Mouse (Mus musculus) liver, embryonic 14.5 days (tissue): Measurements from ENCODE around the gene Hbp1. TPM values are rescaled to one million over a fixed set of nuclear protein-coding genes. Genes with fewer than 3 reads are reported as not detected.

Source experiments
- ATAC-seq: fragments of 200-750 bp; cut with Nextera tagmentation; 2 replicates; pipeline ENCODE4 v1.8.0; 2017; ENCODE audit warnings: moderate number of reproducible peaks, mild to moderate bottlenecking, moderate library complexity; ENCODE audit not compliant: insufficient read depth
- DNase-seq, 3 experiments: peaks; one replicate each; pipeline ENCODE4 v3.0.0-alpha.2; 2012 to 2013; ENCODE audit warnings: low read depth in 3 of 3, low spot score in 3 of 3
- H3K27ac ChIP-seq: fragments of 300-500 bp; sonication (generic); 2 replicates; pipeline ENCODE4 v1.5.1; 2014; ENCODE audit warnings: moderate library complexity, mild to moderate bottlenecking, control low read depth, inconsistent platforms
- H3K27me3 ChIP-seq: fragments of 300-500 bp; sonication (generic); 2 replicates; pipeline ENCODE4 v1.6.1; 2014; ENCODE audit warnings: mild to moderate bottlenecking, low read length, moderate library complexity; ENCODE audit not compliant: control insufficient read depth, insufficient read depth
- H3K36me3 ChIP-seq: fragments of 300-500 bp; sonication (generic); replicated peaks from 2 replicates; pipeline ENCODE4 v1.6.1; 2014; ENCODE audit warnings: low read depth; ENCODE audit not compliant: control insufficient read depth, insufficient read depth
- H3K4me1 ChIP-seq, 2 experiments: fragments of 200-500 bp in 1 of 2; fragments of 300-500 bp in 1 of 2; sonication (generic) in 1 of 2; replicated peaks; 2 replicates each; pipeline ENCODE4 v1.6.1; 2012 to 2014; ENCODE audit warnings: antibody characterized with exemption in 1 of 2, inconsistent platforms in 1 of 2, low read length in 1 of 2; ENCODE audit not compliant: control insufficient read depth in 2 of 2, insufficient read depth in 2 of 2
- H3K4me2 ChIP-seq: fragments of 300-500 bp; sonication (generic); 2 replicates; pipeline ENCODE4 v1.6.1; 2014; ENCODE audit warnings: low read depth, mild to moderate bottlenecking, control low read depth, moderate library complexity
- H3K4me3 ChIP-seq, 2 experiments: fragments of 200-500 bp in 1 of 2; fragments of 300-500 bp in 1 of 2; sonication (generic) in 1 of 2; 2 replicates each; pipeline ENCODE4 v1.5.1; 2012 to 2014; ENCODE audit warnings: low read depth in 2 of 2, low read length in 2 of 2, mild to moderate bottlenecking in 2 of 2, control low read depth in 1 of 2, inconsistent platforms in 1 of 2, moderate library complexity in 1 of 2; ENCODE audit not compliant: insufficient read depth in 1 of 2
- H3K9ac ChIP-seq: fragments of 300-500 bp; sonication (generic); replicated peaks from 2 replicates; pipeline ENCODE4 v1.6.1; 2014; ENCODE audit warnings: mild to moderate bottlenecking, control low read depth, moderate library complexity
- H3K9me3 ChIP-seq: fragments of 300-500 bp; sonication (generic); 2 replicates; pipeline ENCODE4 v1.6.1; 2016; ENCODE audit warnings: low read length, mixed read lengths; ENCODE audit not compliant: control insufficient read depth
- CTCF ChIP-seq: IDR thresholded peaks from 2 replicates; pipeline ENCODE4 v1.5.1; 2016; ENCODE audit warnings: antibody characterized with exemption, low read depth, control low read depth
- EP300 ChIP-seq: IDR thresholded peaks from 2 replicates; pipeline ENCODE4 v1.6.1; 2016; ENCODE audit warnings: antibody characterized with exemption, low read depth
- WGBS: fragments of 180-500 bp; shearing (Covaris S2); extraction: QIAGEN DNeasy Blood & Tissue Kit; methylation state at CpG from one replicate; pipeline ENCODE4 v1.1.7; 2014; ENCODE audit not compliant: insufficient replicate concordance; 5-methylcytosine and 5-hydroxymethylcytosine counted together
- polyA plus RNA-seq, 2 experiments: library from polyadenylated mRNA; depleted of rRNA in 1 of 2; stranded (reverse) in 1 of 2; unstranded in 1 of 2; fragments of >200 nt; fragmentation: Nextera tagmentation in 1 of 2; extraction: Ambion mirVana in 1 of 2; gene quantifications; 2 replicates each; pipeline versions ENCODE4 v1.2.1 to v1.2.3; 2012 to 2014

Gene Hbp1
- polyA plus RNA-seq, 2 experiments: 27.0 to 32.8 TPM

- Histone ChIP-seq H3K4me2 (no peak overlapping the region), H3K27ac (no peak overlapping the region), H3K36me3 (peaks cover 57% of the 10 kb centered on the region), H3K9me3 (no peaks in the 10 kb centered on the region), H3K9ac (no peak overlapping the region), H3K4me1 (peaks cover 19 to 21% of the 10 kb centered on the region in 2 experiments), H3K4me3 (no peak overlapping the region), H3K27me3 (no peaks in the 10 kb centered on the region)
- WGBS: 93% methylated on average over 6 of the region's 6 CpGs
- TF ChIP-seq EP300 (no peak), CTCF (no peak)
- DNase-seq: no peak
- no peak for ATAC-seq
Measured at GRCm38 (mm10) chr12:31964074-31964473, 13.7 kb upstream of the Hbp1 start.

GRCm38 (mm10) chr12:31955843-31956242 is 5.5 kb upstream of the Hbp1 start:
- no peak overlapping the region for H3K4me2 ChIP-seq
- H3K9me3 ChIP-seq: no peaks in the 10 kb centered on the region
- peak; percentile 43; the same call in 1 of the 2 replicates for ATAC-seq
- DNase-seq: no peak
- peaks cover 24% of the 10 kb centered on the region for H3K36me3 ChIP-seq
- no peaks in the 10 kb centered on the region for H3K27me3 ChIP-seq
- H3K4me3 ChIP-seq: no peak overlapping the region
- peaks cover 0 to 4% of the 10 kb centered on the region in 2 experiments; a peak in 1 of 4 replicates for H3K4me1 ChIP-seq
- H3K9ac ChIP-seq: no peak overlapping the region
- TF ChIP-seq CTCF (no peak), EP300 (no peak)
- 44% methylated on average over 4 of the region's 4 CpGs for WGBS
- no peak overlapping the region for H3K27ac ChIP-seq

- no peak for DNase-seq
- Histone ChIP-seq H3K9me3 (no peaks in the 10 kb centered on the region), H3K9ac (peak overlapping the region; percentile 61), H3K4me3 (peak overlapping the region; percentile 56 to 79), H3K27me3 (no peaks in the 10 kb centered on the region), H3K4me1 (peaks cover 10% of the 10 kb centered on the region in 2 experiments), H3K36me3 (no peaks in the 10 kb centered on the region), H3K27ac (peak overlapping the region; percentile 49), H3K4me2 (peak overlapping the region; percentile 89)
- TF ChIP-seq EP300 (no peak), CTCF (no peak)
- ATAC-seq: no peak
- WGBS: 12% methylated on average over 9 of the region's 9 CpGs
Measured at GRCm38 (mm10) chr12:31950659-31951031, 310 bp upstream of the Hbp1 start.

DNA sequence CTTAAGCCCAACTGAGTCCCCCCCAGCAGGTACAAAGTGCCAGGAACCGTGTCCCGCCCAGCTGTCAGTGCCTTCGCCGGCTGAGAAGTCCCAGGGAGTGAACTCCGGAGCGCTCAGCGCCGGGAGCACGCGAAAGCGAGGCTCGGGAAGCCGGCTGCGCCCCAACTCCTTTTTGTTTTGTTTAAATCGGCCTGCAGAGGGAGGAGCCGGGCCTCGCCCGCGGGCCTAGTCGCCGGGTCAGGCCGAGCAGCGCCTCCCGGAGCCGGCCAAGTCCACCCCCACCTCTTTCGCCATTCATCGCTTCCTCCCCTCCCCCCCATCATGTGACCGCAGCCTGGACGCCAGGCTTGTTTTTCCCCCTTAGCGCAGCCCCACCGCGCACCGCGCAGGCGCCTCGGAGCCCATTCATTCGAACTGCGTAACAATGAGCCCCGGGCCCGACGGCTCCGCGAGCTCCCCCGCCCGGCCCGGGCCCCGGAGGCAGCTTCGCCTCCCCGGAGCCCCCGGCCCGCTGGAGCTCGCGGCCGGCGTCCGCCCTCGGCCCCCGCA is 1.1 kb downstream of the Hbp1 start:
- peak; percentile 40 for TF ChIP-seq CTCF
- no peak; the same call in 1 of the 2 replicates for TF ChIP-seq EP300
- WGBS: under 1% methylated on average over 57 of the region's 58 CpGs
- Histone ChIP-seq H3K36me3 (no peaks in the 10 kb centered on the region), H3K9me3 (no peaks in the 10 kb centered on the region), H3K27ac (peak overlapping the region; percentile 92), H3K4me3 (peak overlapping the region; percentile 73 to 79), H3K4me1 (peaks cover 10% of the 10 kb centered on the region in 2 experiments), H3K4me2 (peak overlapping the region; percentile 78), H3K27me3 (no peaks in the 10 kb centered on the region), H3K9ac (peak overlapping the region; percentile 84)
- peak; percentile 78 to 80 (median 79) for DNase-seq
- ATAC-seq: peak; percentile 54

GRCm38 (mm10) chr12:31948101-31949000 is 2.0 kb downstream of the Hbp1 start:
- no peak for DNase-seq
- no peaks in the 10 kb centered on the region for H3K9me3 ChIP-seq
- H3K9ac ChIP-seq: peak overlapping the region; percentile 84
- H3K4me2 ChIP-seq: peak overlapping the region; percentile 78
- H3K36me3 ChIP-seq: peaks cover 4% of the 10 kb centered on the region
- H3K4me3 ChIP-seq: peak overlapping the region; percentile 73 to 79
- WGBS: 21% methylated on average over 7 of the region's 7 CpGs
- no peaks in the 10 kb centered on the region for H3K27me3 ChIP-seq
- H3K27ac ChIP-seq: peak overlapping the region; percentile 92
- H3K4me1 ChIP-seq: peaks cover 16 to 20% of the 10 kb centered on the region in 2 experiments
- no peak for ATAC-seq
- TF ChIP-seq EP300 (no peak), CTCF (no peak)
